Mouse (Mus musculus): Measurements from ENCODE around the gene Steap3. TPM values are rescaled to one million over a fixed set of nuclear protein-coding genes. Genes with fewer than 3 reads are reported as not detected.
"Not testable (repeated sequence)": the region's sequence is repeated elsewhere in the genome, so short reads cannot be mapped to it uniquely, and the experiment has no call there.

Gene Steap3
- 2.6 and 4.0 TPM in 2 replicates for polyA plus RNA-seq (2016; fragmentation: Nextera tagmentation; extraction: Ambion mirVana)

DNA sequence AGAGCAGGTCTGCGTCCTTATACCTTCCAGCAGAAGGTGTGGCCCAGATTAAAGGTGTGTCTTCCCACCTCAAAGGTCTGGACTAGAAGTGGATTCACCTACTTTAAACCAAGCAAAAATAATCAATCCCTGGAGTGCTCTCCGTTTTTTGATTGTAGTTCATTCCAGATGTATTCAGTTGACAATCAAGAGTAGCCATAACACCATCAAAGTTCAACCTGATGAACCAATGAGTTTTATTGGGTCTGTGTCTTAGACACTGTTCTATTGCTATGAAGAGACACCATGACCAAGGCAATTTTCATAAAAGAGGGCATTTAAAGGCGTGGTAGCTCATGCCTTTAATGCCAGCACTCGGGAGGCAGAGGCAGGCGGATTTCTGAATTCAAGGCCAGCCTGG lies at the start of gene Steap3:
Gene Steap3, minus strand, starts transcription at position 101 of the 400 bp plus-strand sequence.
- Histone ChIP-seq H3K4me2 (replicated peaks) (no peak within 1 kb of the TSS), H3K4me1 (no peaks in the 10 kb centered on the region), H3K27ac (replicated peaks) (no peak within 1 kb of the TSS), H3K9ac (replicated peaks) (no peak within 1 kb of the TSS), H3K4me3 (no peak within 1 kb of the TSS), H3K9me3 (no peaks in the 10 kb centered on the region), H3K36me3 (no peaks in the 10 kb centered on the region), H3K27me3 (no peaks in the 10 kb centered on the region)
- WGBS, result 92% methylated on average over 5 of the region's 5 CpGs
- no peak for ATAC-seq (ENCODE audit: low FRiP score, low read depth)

DNA sequence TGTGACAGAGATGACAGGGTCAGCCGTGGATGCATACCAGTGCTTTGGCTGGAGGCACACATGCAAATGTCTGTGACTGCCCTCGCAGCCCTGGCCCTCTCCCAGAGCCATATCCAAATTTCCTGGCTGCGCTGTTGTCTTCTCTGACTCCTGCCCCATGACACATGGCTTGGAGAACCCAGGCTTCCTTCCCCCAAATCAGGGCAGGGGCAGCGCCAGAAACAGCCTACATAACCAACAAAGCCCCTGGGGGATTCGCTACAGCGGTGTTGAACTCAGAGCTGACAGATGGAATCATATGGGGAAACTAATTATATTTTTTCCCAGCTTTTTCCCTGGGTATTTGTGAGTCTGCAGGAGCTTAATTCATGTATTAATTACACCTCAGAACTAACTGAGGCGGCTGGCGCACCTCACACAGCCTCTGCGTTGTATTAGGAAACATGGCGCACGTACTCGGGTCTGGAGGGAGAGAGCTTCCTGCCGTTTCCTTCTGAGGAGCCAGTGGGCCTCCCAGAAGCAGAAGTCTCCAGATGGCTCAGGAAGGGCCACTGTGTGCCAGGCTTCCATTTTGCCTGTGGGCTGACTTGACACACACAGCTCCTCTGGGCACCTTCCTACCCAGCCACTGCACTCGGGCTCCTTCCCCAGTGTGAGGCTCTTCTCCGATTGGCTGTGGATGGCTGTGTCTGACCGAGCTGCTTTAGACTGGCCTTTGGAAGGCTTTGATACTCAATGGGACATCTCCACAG lies 48.9 kb upstream of the Steap3 start:
- Histone ChIP-seq H3K27ac (replicated peaks) (no peak overlapping the region), H3K4me2 (replicated peaks) (no peak overlapping the region), H3K4me3 (no peak overlapping the region), H3K9ac (replicated peaks) (no peak overlapping the region), H3K27me3 (peaks cover 3% of the 10 kb centered on the region; the same call in 1 of the 2 replicates), H3K4me1 (no peaks in the 10 kb centered on the region), H3K9me3 (no peaks in the 10 kb centered on the region), H3K36me3 (no peaks in the 10 kb centered on the region)
- ATAC-seq (ENCODE audit: low FRiP score, low read depth), result peak; percentile 57; the same call in 1 of the 2 replicates
- 70% methylated on average over 16 of the region's 16 CpGs for WGBS

DNA sequence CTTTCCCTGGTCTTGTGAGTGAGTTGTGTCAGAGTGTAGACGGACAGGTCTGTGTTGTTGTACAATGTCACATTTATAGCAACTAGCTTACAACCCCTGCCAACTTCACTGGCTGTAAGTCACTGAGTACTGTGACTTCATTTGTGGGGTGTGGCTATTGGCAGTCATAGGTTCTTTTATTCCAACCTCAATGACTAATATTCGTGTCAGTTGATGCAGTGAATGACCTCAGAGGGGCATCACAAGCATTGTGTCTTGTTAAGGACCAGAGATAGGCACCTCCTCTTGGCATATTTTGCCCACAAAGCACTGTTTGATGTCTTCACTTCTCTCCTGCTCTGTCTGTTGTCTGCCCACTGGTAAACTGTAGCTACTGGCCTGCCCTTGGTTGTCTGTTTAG lies 33.3 kb upstream of the Steap3 start:
- no peaks in the 10 kb centered on the region for H3K4me1 ChIP-seq
- 67% methylated on average over 2 of the region's 2 CpGs for WGBS
- H3K36me3 ChIP-seq, result no peaks in the 10 kb centered on the region
- no peaks in the 10 kb centered on the region for H3K9me3 ChIP-seq
- H3K4me2 ChIP-seq (replicated peaks), result no peak overlapping the region
- no peak for ATAC-seq (ENCODE audit: low FRiP score, low read depth)
- no peak overlapping the region for H3K27ac ChIP-seq (replicated peaks)
- no peak overlapping the region for H3K4me3 ChIP-seq
- no peak overlapping the region for H3K9ac ChIP-seq (replicated peaks)
- no peaks in the 10 kb centered on the region for H3K27me3 ChIP-seq

DNA sequence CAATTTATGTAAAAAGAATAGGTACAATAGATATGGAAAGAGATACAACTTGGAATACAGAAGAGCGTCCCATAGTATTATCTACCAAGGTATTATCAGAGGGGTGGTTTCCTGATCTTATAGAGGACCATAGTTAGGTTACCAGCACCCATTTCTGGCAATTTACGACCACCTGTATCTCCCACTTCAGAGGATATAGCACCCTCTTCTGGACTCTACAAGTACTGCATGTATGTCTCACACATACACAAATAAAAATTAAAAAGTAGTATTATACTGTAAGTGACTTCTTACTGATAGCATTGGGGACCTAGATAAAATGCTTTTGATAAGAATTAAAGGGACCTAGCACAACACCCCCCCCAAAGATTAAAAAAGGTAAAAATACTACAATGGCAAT lies 24.4 kb upstream of the Steap3 start:
- Histone ChIP-seq H3K9ac (replicated peaks) (no peak overlapping the region), H3K9me3 (no peaks in the 10 kb centered on the region), H3K4me2 (replicated peaks) (no peak overlapping the region), H3K27ac (replicated peaks) (no peak overlapping the region), H3K27me3 (no peaks in the 10 kb centered on the region), H3K4me3 (no peak overlapping the region), H3K36me3 (no peaks in the 10 kb centered on the region), H3K4me1 (no peaks in the 10 kb centered on the region)
- 93% methylated on average over 2 of the region's 2 CpGs for WGBS
- ATAC-seq (ENCODE audit: low FRiP score, low read depth), result no peak

DNA sequence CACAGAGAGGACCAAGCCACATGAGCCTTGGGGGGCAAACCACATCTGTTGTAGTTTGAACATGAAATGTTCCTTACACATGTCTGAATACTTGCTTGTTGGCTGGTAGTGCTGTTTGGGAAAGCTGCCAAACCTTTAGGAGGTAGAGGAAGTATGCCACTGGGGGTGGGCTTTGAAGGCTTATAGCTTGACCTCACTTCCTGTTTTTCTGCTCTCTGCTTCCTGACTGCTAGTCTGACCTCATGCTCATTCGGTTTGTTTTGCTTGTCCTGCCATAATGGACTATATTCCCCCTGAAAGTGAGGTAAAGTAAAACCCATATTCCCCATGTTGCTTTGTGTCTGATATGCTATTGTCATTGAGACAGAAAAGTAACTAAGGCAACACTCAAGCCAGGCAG lies 21.3 kb upstream of the Steap3 start:
- Histone ChIP-seq H3K36me3 (no peaks in the 10 kb centered on the region), H3K4me3 (no peak overlapping the region), H3K9me3 (no peaks in the 10 kb centered on the region), H3K9ac (replicated peaks) (no peak overlapping the region), H3K4me1 (no peaks in the 10 kb centered on the region), H3K4me2 (replicated peaks) (no peak overlapping the region), H3K27ac (replicated peaks) (no peak overlapping the region), H3K27me3 (no peaks in the 10 kb centered on the region)
- WGBS, result 79% methylated on average over 1 of the region's 1 CpGs
- ATAC-seq (ENCODE audit: low FRiP score, low read depth), result no peak

DNA sequence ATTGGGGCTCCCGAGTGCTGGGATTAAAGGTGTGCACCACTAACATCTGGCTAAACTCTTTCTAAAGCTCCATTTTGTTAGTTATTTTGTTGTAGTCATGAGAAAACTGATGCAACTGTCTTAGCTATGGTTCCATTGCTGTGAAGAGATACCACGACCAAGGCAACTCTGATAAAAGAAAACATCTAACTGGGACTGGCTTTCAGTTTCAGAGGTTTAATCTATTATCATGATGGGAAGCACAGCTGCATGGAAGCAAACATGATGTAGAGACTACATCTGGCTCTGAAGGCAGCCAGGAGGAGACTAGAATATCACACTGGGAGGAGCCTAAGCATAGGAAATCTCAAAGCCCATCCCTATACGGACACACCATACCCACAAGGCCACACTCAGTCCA lies 19.2 kb upstream of the Steap3 start:
- Histone ChIP-seq H3K4me3 (no peak overlapping the region), H3K4me2 (replicated peaks) (no peak overlapping the region), H3K36me3 (no peaks in the 10 kb centered on the region), H3K27me3 (no peaks in the 10 kb centered on the region), H3K27ac (replicated peaks) (no peak overlapping the region), H3K9me3 (no peaks in the 10 kb centered on the region), H3K4me1 (0 out of 2 replicates have a peak, but pooled peaks cover 4% of the 10 kb centered on the region), H3K9ac (replicated peaks) (no peak overlapping the region)
- ATAC-seq (ENCODE audit: low FRiP score, low read depth), result no peak
- 84% methylated on average over 3 of the region's 3 CpGs for WGBS

DNA sequence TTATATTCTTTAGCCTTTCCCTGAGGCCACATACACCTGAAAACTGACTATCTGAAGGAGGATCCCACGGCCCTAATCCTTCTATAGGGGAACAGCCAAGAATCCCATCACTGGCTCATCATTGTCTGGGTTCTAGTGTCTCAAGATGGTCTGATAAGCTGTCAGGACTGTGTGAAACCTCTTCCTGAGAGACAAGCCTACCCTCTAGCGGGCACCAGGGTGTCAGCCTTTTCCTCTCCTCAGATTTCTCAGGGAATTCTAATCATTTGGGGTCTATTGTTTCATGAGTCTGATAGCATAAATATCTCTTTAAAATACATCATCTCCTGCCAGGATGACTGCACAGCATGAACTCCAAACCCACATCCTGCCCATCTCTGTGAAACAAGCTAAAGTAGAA lies 17.3 kb upstream of the Steap3 start:
- Histone ChIP-seq H3K9me3 (no peaks in the 10 kb centered on the region), H3K27me3 (no peaks in the 10 kb centered on the region), H3K36me3 (no peaks in the 10 kb centered on the region), H3K9ac (replicated peaks) (no peak overlapping the region), H3K27ac (replicated peaks) (no peak overlapping the region), H3K4me3 (no peak overlapping the region), H3K4me2 (replicated peaks) (no peak overlapping the region), H3K4me1 (0 out of 2 replicates have a peak, but pooled peaks cover 4% of the 10 kb centered on the region)
- WGBS, result 61% methylated on average over 2 of the region's 2 CpGs
- no peak for ATAC-seq (ENCODE audit: low FRiP score, low read depth)

DNA sequence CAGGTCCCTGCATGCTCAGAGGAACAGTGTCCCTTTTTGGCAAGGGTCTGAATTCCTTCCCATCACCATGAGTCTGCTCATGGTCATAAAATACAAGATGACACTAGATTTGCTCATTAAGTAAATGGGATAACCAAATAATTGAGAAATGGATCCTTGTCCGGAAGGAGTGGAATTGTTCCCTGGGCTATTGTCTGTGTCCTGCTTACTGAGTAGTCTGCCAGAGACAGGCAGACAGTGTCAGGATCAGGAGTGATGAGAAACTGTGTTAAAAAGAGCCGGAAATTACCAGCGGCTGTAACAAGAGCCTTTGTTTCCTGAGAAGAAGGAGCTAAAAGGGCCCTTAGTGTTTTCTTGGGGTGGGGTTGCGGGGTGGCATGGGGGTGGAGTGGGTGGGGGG lies 15.2 kb upstream of the Steap3 start:
- Histone ChIP-seq H3K27ac (replicated peaks) (no peak overlapping the region), H3K36me3 (no peaks in the 10 kb centered on the region), H3K9me3 (no peaks in the 10 kb centered on the region), H3K4me1 (0 out of 2 replicates have a peak, but pooled peaks cover 4% of the 10 kb centered on the region), H3K27me3 (no peaks in the 10 kb centered on the region), H3K4me2 (replicated peaks) (no peak overlapping the region), H3K4me3 (no peak overlapping the region), H3K9ac (replicated peaks) (no peak overlapping the region)
- ATAC-seq (ENCODE audit: low FRiP score, low read depth), result no peak
- WGBS, result 49% methylated on average over 4 of the region's 4 CpGs

DNA sequence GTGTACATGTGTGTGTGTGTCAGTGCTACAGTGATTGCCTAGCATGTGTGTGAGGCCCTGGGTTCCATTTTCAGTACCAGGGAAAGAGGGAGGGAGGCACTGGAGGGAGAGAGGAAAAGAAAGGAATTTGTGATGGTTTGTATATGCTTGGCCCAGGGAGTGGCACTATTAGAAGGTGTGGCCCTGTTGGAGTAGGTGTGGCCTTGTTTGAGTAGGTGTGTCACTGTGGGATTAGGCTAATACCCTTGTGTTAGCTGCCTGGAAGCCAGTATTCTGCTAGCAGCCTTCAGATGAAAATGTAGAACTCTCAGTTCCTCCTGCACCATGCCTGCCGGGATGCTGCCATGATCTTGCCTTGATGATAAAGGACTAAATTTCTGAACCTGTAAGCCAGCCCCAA lies 3.6 kb upstream of the Steap3 start:
- not testable (repeated sequence) for H3K4me2 ChIP-seq (replicated peaks); H3K27me3 ChIP-seq; H3K4me3 ChIP-seq; H3K9ac ChIP-seq (replicated peaks); H3K36me3 ChIP-seq; H3K4me1 ChIP-seq; H3K9me3 ChIP-seq; H3K27ac ChIP-seq (replicated peaks); ATAC-seq (ENCODE audit: low FRiP score, low read depth)
- 84% methylated on average over 1 of the region's 1 CpGs for WGBS

DNA sequence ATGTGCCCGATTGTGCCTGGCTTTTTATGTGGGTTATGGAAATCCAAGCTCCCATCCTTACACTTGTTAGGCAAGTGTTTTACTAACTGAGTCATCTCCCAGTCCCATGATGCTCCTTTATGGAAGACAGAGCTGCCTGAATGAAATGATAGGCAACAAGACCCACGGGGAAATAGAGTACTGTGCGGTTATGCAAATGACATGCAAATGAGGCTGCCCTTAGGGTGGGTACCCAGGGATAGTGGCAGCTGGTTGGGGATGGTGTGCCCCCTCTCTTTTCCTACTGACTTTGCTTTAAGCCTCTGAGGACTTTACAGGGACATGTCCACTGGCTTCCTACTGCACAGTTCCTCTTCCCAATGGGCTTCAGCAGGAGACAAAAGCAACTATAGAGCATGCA lies 2.7 kb upstream of the Steap3 start:
- WGBS, result 81% methylated on average over 3 of the region's 3 CpGs

DNA sequence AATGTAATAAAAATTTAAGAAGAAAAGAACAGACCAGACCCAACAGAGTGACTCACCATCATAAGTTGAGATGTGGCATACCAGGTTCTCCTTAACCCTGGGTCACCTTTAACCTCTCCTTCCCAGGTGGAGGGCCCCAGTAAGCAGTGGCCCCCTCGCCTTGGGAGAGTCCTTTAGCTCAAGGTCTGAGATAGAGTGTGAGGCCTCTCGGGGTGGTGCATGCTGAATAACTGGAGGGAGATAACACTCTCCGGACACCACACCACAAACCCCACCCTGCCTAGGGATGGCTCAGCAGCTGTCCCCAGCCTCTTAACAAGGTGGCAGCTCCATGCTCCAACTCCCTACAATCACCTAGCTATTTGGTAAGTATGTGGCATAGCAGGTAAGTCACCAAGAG lies 1.6 kb downstream of the Steap3 start:
- ATAC-seq (ENCODE audit: low FRiP score, low read depth), result no peak
- H3K27me3 ChIP-seq, result peaks cover 11% of the 10 kb centered on the region; the same call in 1 of the 2 replicates
- no peaks in the 10 kb centered on the region for H3K9me3 ChIP-seq
- no peak overlapping the region for H3K4me2 ChIP-seq (replicated peaks)
- no peaks in the 10 kb centered on the region for H3K36me3 ChIP-seq
- 80% methylated on average over 3 of the region's 3 CpGs for WGBS
- H3K27ac ChIP-seq (replicated peaks), result no peak overlapping the region
- no peak overlapping the region for H3K4me3 ChIP-seq
- H3K4me1 ChIP-seq, result no peaks in the 10 kb centered on the region
- no peak overlapping the region for H3K9ac ChIP-seq (replicated peaks)

More for the DNA sequence above, 2.7 kb upstream of the Steap3 start:
- H3K36me3 ChIP-seq, result no peaks in the 10 kb centered on the region
- peak; percentile 72 for ATAC-seq (ENCODE audit: low FRiP score, low read depth)
- no peak overlapping the region for H3K27ac ChIP-seq (replicated peaks)
- no peak overlapping the region for H3K9ac ChIP-seq (replicated peaks)
- H3K4me3 ChIP-seq, result no peak overlapping the region
- no peaks in the 10 kb centered on the region for H3K4me1 ChIP-seq
- no peaks in the 10 kb centered on the region for H3K9me3 ChIP-seq
- H3K27me3 ChIP-seq, result no peaks in the 10 kb centered on the region
- no peak overlapping the region for H3K4me2 ChIP-seq (replicated peaks)

DNA sequence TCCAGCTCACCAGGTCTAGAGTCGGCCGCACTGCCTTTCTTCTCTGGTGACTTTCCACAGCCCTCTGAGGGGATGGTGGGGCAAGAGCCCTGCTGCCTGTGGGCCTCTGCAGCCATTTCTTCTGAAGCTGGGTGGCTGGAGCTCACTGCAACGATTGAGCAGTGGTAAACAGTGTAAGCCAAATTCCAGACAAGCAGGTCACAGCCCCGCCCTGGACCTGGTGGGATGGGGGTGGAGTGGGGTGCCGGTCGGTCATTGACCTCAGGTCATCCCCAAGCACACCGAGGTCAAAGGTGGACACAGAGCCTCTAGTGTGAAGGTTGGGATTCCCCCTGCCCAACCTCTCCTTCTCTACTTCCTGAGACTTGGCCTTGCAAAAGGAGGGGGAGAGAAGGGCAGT lies 2.4 kb downstream of the Steap3 start:
- H3K27ac ChIP-seq (replicated peaks), result no peak overlapping the region
- no peak overlapping the region for H3K4me2 ChIP-seq (replicated peaks)
- no peaks in the 10 kb centered on the region for H3K36me3 ChIP-seq
- H3K9me3 ChIP-seq, result no peaks in the 10 kb centered on the region
- 0 out of 2 replicates have a peak, but pooled peaks cover 2% of the 10 kb centered on the region for H3K4me1 ChIP-seq
- ATAC-seq (ENCODE audit: low FRiP score, low read depth), result no peak
- 83% methylated on average over 7 of the region's 7 CpGs for WGBS
- H3K4me3 ChIP-seq, result no peak overlapping the region
- peaks cover 18% of the 10 kb centered on the region; the same call in 1 of the 2 replicates for H3K27me3 ChIP-seq
- H3K9ac ChIP-seq (replicated peaks), result no peak overlapping the region

DNA sequence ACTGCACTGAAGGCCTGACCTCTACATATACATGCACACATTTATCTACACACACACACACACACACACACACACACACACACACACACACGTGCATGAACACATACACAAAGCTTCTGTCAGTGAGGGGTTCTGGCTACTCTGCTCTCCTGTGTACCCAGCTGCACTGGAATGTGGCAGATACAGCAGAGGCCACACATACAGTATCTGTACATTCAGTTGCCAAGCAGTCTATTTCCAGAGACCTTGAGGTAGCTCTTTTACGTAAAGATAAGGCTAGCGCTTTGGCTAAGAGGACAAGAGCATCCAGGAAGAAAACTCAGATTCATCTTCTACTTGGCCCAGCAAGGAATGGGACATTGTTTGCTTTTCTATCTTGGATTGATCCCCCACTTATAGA lies 4.9 kb downstream of the Steap3 start:
- Histone ChIP-seq H3K36me3 (no peaks in the 10 kb centered on the region), H3K4me3 (no peak overlapping the region), H3K9ac (replicated peaks) (no peak overlapping the region), H3K4me1 (peaks cover 7% of the 10 kb centered on the region; the same call in 1 of the 2 replicates), H3K27me3 (peaks cover 35% of the 10 kb centered on the region), H3K4me2 (replicated peaks) (no peak overlapping the region), H3K9me3 (no peaks in the 10 kb centered on the region), H3K27ac (replicated peaks) (no peak overlapping the region)
- 92% methylated on average over 3 of the region's 3 CpGs for WGBS
- ATAC-seq (ENCODE audit: low FRiP score, low read depth), result no peak

Data from midbrain, embryonic 12.5 days (tissue).